12 mouse cellular contexts compared by ENCODE assay signal in genomic region chr17:67499783-67500641, GRCm38 (mm10).
DNase-seq lines count a peak whose midpoint lies in the region; ATAC-seq and TF ChIP-seq lines count a peak whose summit lies in the region.
"Had no signal": no experiment of that assay in that cellular context is flagged by ENCODE, and none has a peak within 500 bp of the region (broad histone marks: within the 10 kb centered on the region; RNA-seq: fewer than 3 reads in every experiment).

No protein-coding gene starts in this region.

- H3K9ac ChIP-seq in hindbrain, embryonic 14.5 days = no peak overlapping the region; the same call in 1 of the 2 replicates
- peak overlapping the region; percentile 51; the same call in 1 of the 2 replicates for H3K9ac ChIP-seq in midbrain, postnatal 0 days (replicated peaks; ENCODE audit: low read length, poor library complexity, severe bottlenecking)
- no peak overlapping the region for H3K9ac ChIP-seq in heart, embryonic 11.5 days (ENCODE audit: low read depth, low read length)
- H3K9ac ChIP-seq: heart, embryonic 13.5 days had no signal

- H3K27me3 ChIP-seq in forebrain, embryonic 10.5 days (ENCODE audit: poor library complexity, severe bottlenecking) = no peaks in the 10 kb centered on the region
- no peaks in the 10 kb centered on the region for H3K27me3 ChIP-seq in hindbrain, embryonic 14.5 days (ENCODE audit: control insufficient read depth, insufficient read depth, low read length)
- no peaks in the 10 kb centered on the region for H3K27me3 ChIP-seq in midbrain, postnatal 0 days (ENCODE audit: insufficient read depth, low read length)
- H3K27me3 ChIP-seq in heart, embryonic 11.5 days (ENCODE audit: control insufficient read depth, insufficient read depth, low read length) = no peaks in the 10 kb centered on the region
- H3K27me3 ChIP-seq: heart, embryonic 13.5 days had no signal

- no peak for TF ChIP-seq CTCF in midbrain, postnatal 0 days (IDR thresholded peaks at IDR 0.05)

- intact Hi-C loops in heart, postnatal 14 days (cut with DNase I) = no loop called here

- H3K4me3 ChIP-seq in forebrain, embryonic 10.5 days = peak overlapping the region; percentile 34; the same call in 1 of the 2 replicates
- 0 out of 2 replicates have a peak overlapping the region, but pooled peaks have one; percentile 1 for H3K4me3 ChIP-seq in hindbrain, embryonic 14.5 days (replicated peaks; ENCODE audit: low read length)
- H3K4me3 ChIP-seq in midbrain, postnatal 0 days (ENCODE audit: low read depth, low read length) = peak overlapping the region; percentile 12; the same call in 1 of the 2 replicates
- H3K4me3 ChIP-seq in heart, embryonic 11.5 days (ENCODE audit: low read depth, low read length) = no peak overlapping the region
- H3K4me3 ChIP-seq: heart, embryonic 13.5 days had no signal

- peak; percentile 34 for DNase-seq in embryo, embryonic 11 days
- no peak for DNase-seq in embryo, embryonic 9.5 days (ENCODE audit: extremely low spot score)
- DNase-seq in forebrain, embryonic 10.5 days (ENCODE audit: extremely low spot score, low spot score) = peak; percentile 32
- DNase-seq in hindbrain, embryonic 14.5 days (ENCODE audit: low spot score) = peak; percentile 65
- DNase-seq in midbrain, postnatal 0 days (ENCODE audit: low spot score) = peak; percentile 69
- no peak for DNase-seq in heart, postnatal 14 days
- DNase-seq: adrenal gland, postnatal 14 days; kidney, adult 11 months; lung, adult 18-20 months had no signal

- peak overlapping the region; percentile 41 for H3K4me2 ChIP-seq in hindbrain, embryonic 14.5 days (replicated peaks)
- peak overlapping the region; percentile 40 for H3K4me2 ChIP-seq in midbrain, postnatal 0 days (ENCODE audit: low read depth, low read length, poor library complexity, severe bottlenecking)
- no peak overlapping the region for H3K4me2 ChIP-seq in heart, embryonic 11.5 days
- H3K4me2 ChIP-seq: heart, embryonic 13.5 days had no signal

- H3K9me3 ChIP-seq in forebrain, embryonic 10.5 days = no peaks in the 10 kb centered on the region
- H3K9me3 ChIP-seq in hindbrain, embryonic 14.5 days (ENCODE audit: control insufficient read depth, low read length) = no peaks in the 10 kb centered on the region
- no peaks in the 10 kb centered on the region for H3K9me3 ChIP-seq in midbrain, postnatal 0 days (ENCODE audit: low read length)
- no peaks in the 10 kb centered on the region for H3K9me3 ChIP-seq in heart, embryonic 11.5 days (replicated peaks; ENCODE audit: control insufficient read depth, low read length)
- H3K9me3 ChIP-seq: heart, embryonic 13.5 days had no signal

- peak; percentile 71 for ATAC-seq in hindbrain, embryonic 14.5 days (ENCODE audit: low FRiP score)
- peak; percentile 72 for ATAC-seq in midbrain, postnatal 0 days (ENCODE audit: low FRiP score)
- no peak for ATAC-seq in heart, embryonic 11.5 days (replicated peaks; ENCODE audit: insufficient number of reproducible peaks, low FRiP score, low TSS enrichment)
- ATAC-seq in inflammation-experienced regulatory T-cells, adult 6 months = no peak

- peaks cover 38% of the 10 kb centered on the region for H3K4me1 ChIP-seq in forebrain, embryonic 10.5 days
- peaks cover 7% of the 10 kb centered on the region; the same call in 1 of the 2 replicates for H3K4me1 ChIP-seq in hindbrain, embryonic 14.5 days (replicated peaks; ENCODE audit: control insufficient read depth, insufficient read depth, low read length)
- H3K4me1 ChIP-seq in midbrain, postnatal 0 days (ENCODE audit: insufficient read depth, low read length) = no peaks in the 10 kb centered on the region; the same call in 1 of the 2 replicates
- H3K4me1 ChIP-seq in heart, embryonic 11.5 days (ENCODE audit: control insufficient read depth, insufficient read depth, low read length) = no peaks in the 10 kb centered on the region

- 60% methylated on average over 28 of the region's 28 CpGs for WGBS in forebrain, embryonic 10.5 days
- 36% methylated on average over 28 of the region's 28 CpGs for WGBS in hindbrain, embryonic 14.5 days
- WGBS in midbrain, postnatal 0 days = 28% methylated on average over 28 of the region's 28 CpGs
- 77% methylated on average over 28 of the region's 28 CpGs for WGBS in heart, embryonic 11.5 days (ENCODE audit: insufficient replicate concordance)

- H3K36me3 ChIP-seq in forebrain, embryonic 10.5 days (replicated peaks) = no peaks in the 10 kb centered on the region
- no peaks in the 10 kb centered on the region for H3K36me3 ChIP-seq in hindbrain, embryonic 14.5 days (replicated peaks; ENCODE audit: control insufficient read depth, insufficient read depth)
- no peaks in the 10 kb centered on the region for H3K36me3 ChIP-seq in midbrain, postnatal 0 days (ENCODE audit: insufficient read depth, low read length)
- no peaks in the 10 kb centered on the region for H3K36me3 ChIP-seq in heart, embryonic 11.5 days (ENCODE audit: control insufficient read depth, insufficient read depth, low read length)
- H3K36me3 ChIP-seq: heart, embryonic 13.5 days had no signal

- H3K27ac ChIP-seq in forebrain, embryonic 10.5 days = peak overlapping the region; percentile 44; the same call in 1 of the 2 replicates
- peak overlapping the region; percentile 56 for H3K27ac ChIP-seq in hindbrain, embryonic 14.5 days
- peak overlapping the region; percentile 69 for H3K27ac ChIP-seq in midbrain, postnatal 0 days (ENCODE audit: low read depth, low read length)
- H3K27ac ChIP-seq in heart, embryonic 11.5 days (ENCODE audit: low read depth, low read length) = no peak overlapping the region
- H3K27ac ChIP-seq: heart, embryonic 13.5 days had no signal

Comparison
In these comparisons a context has a peak if more than half of its experiments do, and no peak if none do; other contexts are left out.
1. DNase-seq: peak in embryo, embryonic 11 days (single experiment), forebrain, embryonic 10.5 days (single experiment), hindbrain, embryonic 14.5 days (single experiment) and midbrain, postnatal 0 days (single experiment); none in embryo, embryonic 9.5 days (single experiment) and heart, postnatal 14 days (0 of 2).
2. ATAC-seq: peak in hindbrain, embryonic 14.5 days (single experiment) and midbrain, postnatal 0 days (single experiment); none in heart, embryonic 11.5 days (single experiment) and inflammation-experienced regulatory T-cells, adult 6 months (single experiment).